Mouse (Mus musculus) forebrain, embryonic 12.5 days (tissue): Measurements from ENCODE around the gene BC005561. TPM values are rescaled to one million over a fixed set of nuclear protein-coding genes. Genes with fewer than 3 reads are reported as not detected.
"Not testable (repeated sequence)": the region's sequence is repeated elsewhere in the genome, so short reads cannot be mapped to it uniquely, and the experiment has no call there.

Experiments used
- ATAC-seq: fragments of 200-750 bp; cut with Nextera tagmentation; 2 replicates; pipeline ENCODE4 v1.8.0; 2017; ENCODE audit warnings: moderate TSS enrichment; ENCODE audit not compliant: low FRiP score
- H3K27ac ChIP-seq: fragments of 300-500 bp; sonication (generic); 2 replicates; pipeline ENCODE4 v1.5.1; 2016; ENCODE audit warnings: mild to moderate bottlenecking
- H3K27me3 ChIP-seq: fragments of 300-500 bp; sonication (generic); 2 replicates; pipeline ENCODE4 v1.6.1; 2016; ENCODE audit warnings: mild to moderate bottlenecking
- H3K36me3 ChIP-seq: fragments of 300-500 bp; sonication (generic); replicated peaks from 2 replicates; pipeline ENCODE4 v1.6.1; 2016; ENCODE audit warnings: mild to moderate bottlenecking
- H3K4me1 ChIP-seq: fragments of 300-500 bp; sonication (generic); 2 replicates; pipeline ENCODE4 v1.6.1; 2016
- H3K4me2 ChIP-seq: fragments of 300-500 bp; sonication (generic); 2 replicates; pipeline ENCODE4 v1.6.1; 2016; ENCODE audit warnings: mild to moderate bottlenecking, moderate library complexity
- H3K4me3 ChIP-seq: fragments of 300-500 bp; sonication (generic); replicated peaks from 2 replicates; pipeline ENCODE4 v1.5.1; 2016; ENCODE audit warnings: mild to moderate bottlenecking
- H3K9ac ChIP-seq: fragments of 300-500 bp; sonication (generic); 2 replicates; pipeline ENCODE4 v1.6.1; 2016; ENCODE audit warnings: mild to moderate bottlenecking
- H3K9me3 ChIP-seq: fragments of 300-500 bp; sonication (generic); 2 replicates; pipeline ENCODE4 v1.6.1; 2016
- WGBS: fragments of 180-500 bp; shearing (Covaris S2); methylation state at CpG from one replicate; pipeline ENCODE4 v1.1.7; 2016; 5-methylcytosine and 5-hydroxymethylcytosine counted together
- polyA plus RNA-seq: library from polyadenylated mRNA; unstranded; fragments of >200 nt; fragmentation: Nextera tagmentation; extraction: Ambion mirVana; gene quantifications from 2 replicates; pipeline ENCODE4 v1.2.1, GENCODE M21; 2016

The BC005561 gene
- polyA plus RNA-seq, 1 experiment from 2014 or later = 17.2 TPM

DNA sequence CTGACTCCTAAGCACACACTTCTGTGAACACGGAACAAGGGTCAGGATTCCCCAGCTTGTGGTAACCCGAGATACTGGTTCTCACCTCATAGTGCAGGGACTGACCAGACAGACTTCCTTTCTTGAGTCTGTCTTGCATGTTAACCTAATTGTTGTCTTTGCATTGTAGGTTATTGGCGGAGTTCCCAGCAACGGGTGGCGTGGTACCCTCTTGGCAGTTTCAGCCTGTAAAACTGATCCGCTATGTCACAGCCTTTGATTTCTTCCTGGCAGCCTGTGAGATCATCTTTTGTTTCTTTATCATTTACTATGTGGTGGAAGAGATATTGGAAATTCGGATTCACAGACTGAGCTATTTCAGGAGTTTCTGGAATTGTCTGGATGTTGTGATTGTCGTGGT is 25.3 kb upstream of the BC005561 start:
- H3K9ac ChIP-seq = no peak overlapping the region
- H3K27me3 ChIP-seq = no peaks in the 10 kb centered on the region
- ATAC-seq = no peak
- H3K27ac ChIP-seq = no peak overlapping the region
- H3K4me2 ChIP-seq = no peak overlapping the region
- no peaks in the 10 kb centered on the region for H3K9me3 ChIP-seq
- WGBS = 82% methylated on average over 8 of the region's 8 CpGs
- peaks cover 70% of the 10 kb centered on the region for H3K36me3 ChIP-seq
- H3K4me3 ChIP-seq = no peak overlapping the region
- H3K4me1 ChIP-seq = no peaks in the 10 kb centered on the region

DNA sequence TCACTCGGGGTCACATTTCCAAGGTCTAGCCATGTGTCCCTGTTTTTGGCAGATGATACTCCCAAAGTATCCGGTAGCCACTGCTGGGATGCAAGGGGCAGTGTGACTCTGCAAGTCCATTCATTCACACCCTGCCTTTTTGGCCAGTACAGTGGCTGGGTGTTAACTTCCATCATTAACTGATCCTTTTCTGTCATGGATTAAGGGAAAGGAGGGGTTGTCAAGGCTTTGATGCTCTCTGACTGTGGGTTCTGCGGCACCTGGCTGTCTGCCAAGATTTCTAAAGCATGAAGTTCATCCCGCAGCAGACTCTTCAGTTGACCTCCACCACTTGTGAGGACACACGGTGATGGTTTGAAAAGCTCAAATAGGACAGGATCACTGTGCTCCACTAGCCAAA is 16.6 kb upstream of the BC005561 start:
- Histone ChIP-seq H3K27me3 (no peaks in the 10 kb centered on the region), H3K36me3 (peaks cover 69% of the 10 kb centered on the region), H3K4me3 (no peak overlapping the region), H3K4me1 (no peaks in the 10 kb centered on the region), H3K4me2 (no peak overlapping the region), H3K27ac (no peak overlapping the region), H3K9ac (no peak overlapping the region), H3K9me3 (no peaks in the 10 kb centered on the region)
- ATAC-seq = no peak
- 81% methylated on average over 5 of the region's 5 CpGs for WGBS

DNA sequence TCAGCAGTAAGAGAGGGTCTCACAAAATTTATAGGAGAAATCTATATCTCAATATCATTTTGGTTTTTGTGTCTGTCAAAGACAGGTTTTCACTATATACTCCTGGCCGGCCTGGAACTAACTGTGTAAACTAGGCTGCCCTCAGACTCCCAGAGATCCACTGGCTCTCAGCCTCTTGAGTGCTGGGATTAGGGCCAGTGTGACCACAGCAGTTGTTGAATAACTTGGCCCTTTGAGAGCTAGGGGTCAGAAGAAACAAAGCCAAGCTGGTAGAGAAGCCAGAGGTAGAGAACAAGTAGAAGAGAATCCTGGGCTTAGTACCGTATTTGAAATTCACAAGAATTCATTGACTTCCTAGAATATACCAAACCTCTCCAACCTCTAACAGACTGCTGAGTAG is 3.3 kb upstream of the BC005561 start:
- WGBS = 72% methylated on average over 2 of the region's 2 CpGs
- no peak overlapping the region for H3K4me3 ChIP-seq
- no peak overlapping the region for H3K4me2 ChIP-seq
- H3K9me3 ChIP-seq = no peaks in the 10 kb centered on the region
- ATAC-seq = no peak
- no peak overlapping the region for H3K9ac ChIP-seq
- peaks cover 10% of the 10 kb centered on the region for H3K4me1 ChIP-seq
- H3K36me3 ChIP-seq = peaks cover 28% of the 10 kb centered on the region
- H3K27ac ChIP-seq = no peak overlapping the region
- no peaks in the 10 kb centered on the region for H3K27me3 ChIP-seq

DNA sequence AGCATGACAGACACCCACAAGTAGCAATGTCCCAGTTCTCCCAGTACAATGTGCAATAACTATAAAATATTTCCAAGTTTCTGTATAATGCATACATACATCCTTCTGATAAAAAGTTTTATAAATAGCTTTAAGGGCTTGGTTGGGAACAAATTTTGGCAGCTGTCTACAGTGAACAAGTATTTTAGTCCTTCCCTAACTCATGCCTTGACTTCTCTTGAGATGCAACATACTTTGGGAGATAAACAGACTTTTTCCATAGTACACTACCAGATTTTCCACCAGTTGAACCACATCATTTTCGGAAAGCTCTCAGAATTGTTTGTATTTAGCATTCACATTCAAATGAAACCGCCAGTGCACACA is 340 bp upstream of the BC005561 start:
- H3K4me2 ChIP-seq = peak overlapping the region; percentile 67
- no peak overlapping the region; the same call in 1 of the 2 replicates for H3K9ac ChIP-seq
- peaks cover 26% of the 10 kb centered on the region for H3K36me3 ChIP-seq
- H3K27me3 ChIP-seq = no peaks in the 10 kb centered on the region
- peak; percentile 52 for ATAC-seq
- 1% methylated on average over 2 of the region's 2 CpGs for WGBS
- H3K27ac ChIP-seq = peak overlapping the region; percentile 90
- peaks cover 5% of the 10 kb centered on the region; the same call in 1 of the 2 replicates for H3K9me3 ChIP-seq
- H3K4me1 ChIP-seq = peaks cover 10% of the 10 kb centered on the region
- peak overlapping the region; percentile 82 for H3K4me3 ChIP-seq

DNA sequence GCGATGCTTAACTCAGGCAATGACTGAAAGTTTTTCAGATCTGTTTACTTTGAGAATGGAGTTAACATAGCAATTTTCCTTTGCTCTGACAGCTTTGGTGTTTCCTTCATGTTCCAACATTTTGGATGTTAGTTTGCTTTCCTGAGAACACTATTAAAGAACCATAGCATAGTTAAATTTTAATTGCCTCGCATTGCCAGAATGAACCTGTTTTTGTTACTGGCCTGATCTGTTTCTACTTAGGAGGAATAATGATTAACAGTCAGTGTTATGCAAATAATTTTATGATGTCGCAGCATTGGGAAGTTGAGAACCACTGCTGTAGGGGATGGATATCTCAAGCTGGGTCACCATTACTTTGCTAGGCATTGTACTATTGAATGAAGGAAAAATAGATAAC is 3.1 kb downstream of the BC005561 start:
- ATAC-seq = no peak
- H3K4me2 ChIP-seq = no peak overlapping the region
- no peak overlapping the region for H3K9ac ChIP-seq
- H3K27ac ChIP-seq = no peak overlapping the region
- H3K36me3 ChIP-seq = peaks cover 40% of the 10 kb centered on the region
- peaks cover 10% of the 10 kb centered on the region for H3K4me1 ChIP-seq
- H3K4me3 ChIP-seq = no peak overlapping the region
- WGBS = 96% methylated on average over 3 of the region's 3 CpGs
- no peaks in the 10 kb centered on the region for H3K27me3 ChIP-seq
- peaks cover 29% of the 10 kb centered on the region; the same call in 1 of the 2 replicates for H3K9me3 ChIP-seq

DNA sequence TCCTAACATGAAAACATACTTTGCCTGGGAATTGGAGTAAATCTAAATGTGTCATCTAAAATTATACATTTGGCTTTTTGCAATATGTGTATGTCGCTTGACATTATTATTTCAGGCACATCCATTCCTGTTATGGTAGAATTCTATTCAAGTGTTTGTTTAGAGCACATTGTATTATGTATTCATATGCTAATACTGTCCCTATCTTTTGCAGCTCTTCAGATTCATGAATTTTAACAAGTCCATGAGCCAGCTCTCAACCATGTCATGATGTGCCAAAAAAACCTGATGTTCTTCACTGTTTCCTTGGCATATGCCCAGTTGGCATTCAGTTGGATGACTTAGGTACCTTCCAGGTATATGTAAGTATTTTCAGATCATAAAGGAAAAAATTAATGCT is 30.5 kb downstream of the BC005561 start:
- H3K4me3 ChIP-seq = no peak overlapping the region
- no peak overlapping the region for H3K9ac ChIP-seq
- H3K27me3 ChIP-seq = no peaks in the 10 kb centered on the region
- ATAC-seq = no peak
- 0 out of 2 replicates have a peak, but pooled peaks cover 2% of the 10 kb centered on the region for H3K4me1 ChIP-seq
- no peaks in the 10 kb centered on the region for H3K9me3 ChIP-seq
- H3K27ac ChIP-seq = no peak overlapping the region
- peaks cover 66% of the 10 kb centered on the region for H3K36me3 ChIP-seq
- H3K4me2 ChIP-seq = no peak overlapping the region
- 77% methylated on average over 1 of the region's 1 CpGs for WGBS

DNA sequence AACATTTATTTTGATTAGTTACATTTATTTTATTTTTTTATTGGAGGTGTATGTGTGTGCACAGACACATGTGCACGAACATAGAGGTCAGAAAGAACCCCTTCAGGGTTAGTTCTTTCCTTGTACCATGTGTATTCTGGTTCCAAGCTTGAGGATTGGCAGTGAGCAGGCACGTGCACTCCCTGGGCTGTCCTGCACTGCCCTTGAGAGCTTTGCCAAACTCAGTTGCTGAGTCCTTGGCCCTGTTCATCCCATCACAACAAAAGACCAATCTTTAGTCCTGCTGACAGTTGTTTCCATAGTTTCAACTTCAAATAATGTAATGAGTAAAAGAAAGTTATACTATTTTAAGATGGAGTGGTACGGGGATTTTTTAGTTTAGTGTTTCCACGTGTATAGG is 31.2 kb downstream of the BC005561 start:
- no peak for ATAC-seq
- WGBS = 92% methylated on average over 4 of the region's 4 CpGs
- Histone ChIP-seq H3K4me1 (0 out of 2 replicates have a peak, but pooled peaks cover 2% of the 10 kb centered on the region), H3K27ac (no peak overlapping the region), H3K27me3 (no peaks in the 10 kb centered on the region), H3K9ac (no peak overlapping the region), H3K4me3 (no peak overlapping the region), H3K4me2 (no peak overlapping the region), H3K36me3 (peaks cover 72% of the 10 kb centered on the region), H3K9me3 (no peaks in the 10 kb centered on the region)

DNA sequence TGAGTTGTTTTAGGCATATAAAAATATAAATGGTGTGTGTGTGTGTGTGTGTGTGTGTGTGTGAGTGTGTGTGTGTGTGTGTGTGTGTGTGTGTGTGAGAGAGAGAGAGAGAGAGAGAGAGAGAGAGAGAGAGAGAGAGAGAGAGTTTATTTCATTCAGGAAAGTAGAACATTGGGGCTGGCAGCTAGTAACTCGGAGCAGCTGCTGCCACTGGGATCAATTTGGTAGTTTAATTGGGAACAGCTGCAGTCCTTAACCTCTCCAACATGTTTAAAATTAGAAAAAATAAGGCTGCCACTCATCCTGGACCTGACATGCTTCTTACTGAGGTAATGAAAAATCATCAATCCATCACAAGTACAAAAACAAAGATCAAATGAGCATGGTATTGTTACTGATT is 59.9 kb downstream of the BC005561 start:
- WGBS = 67% methylated on average over 1 of the region's 1 CpGs
- not testable (repeated sequence) for ATAC-seq, H3K9me3 ChIP-seq

DNA sequence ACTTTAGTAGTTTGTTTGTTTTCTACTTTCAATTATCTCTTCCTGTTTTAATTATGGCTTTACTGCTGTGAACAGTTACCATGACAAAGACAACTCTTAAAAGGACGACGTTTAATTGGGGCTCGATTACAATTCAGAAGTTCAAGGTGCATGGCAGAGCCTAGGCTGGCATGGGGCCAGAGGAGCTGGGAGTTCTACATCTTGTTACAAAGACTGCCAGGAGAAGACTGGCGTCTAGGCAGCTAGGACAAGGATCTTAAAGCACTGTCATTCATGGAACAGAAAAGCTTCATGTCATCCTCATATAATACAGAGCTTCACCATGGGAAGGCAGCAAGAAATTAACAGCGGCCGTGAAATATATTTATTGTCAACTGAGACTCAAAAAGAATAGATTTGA is 62.6 kb downstream of the BC005561 start:
- Histone ChIP-seq H3K9ac (no peak overlapping the region), H3K4me1 (no peaks in the 10 kb centered on the region; the same call in 1 of the 2 replicates), H3K4me2 (peak overlapping the region; percentile 44), H3K4me3 (peak overlapping the region; percentile 60), H3K27ac (no peak overlapping the region), H3K9me3 (peaks cover 15% of the 10 kb centered on the region), H3K36me3 (peaks cover 13% of the 10 kb centered on the region), H3K27me3 (no peaks in the 10 kb centered on the region)
- ATAC-seq = peak; percentile 39; the same call in 1 of the 2 replicates
- WGBS = 43% methylated on average over 6 of the region's 6 CpGs

More for the DNA sequence above, 59.9 kb downstream of the BC005561 start:
- not testable (repeated sequence) for H3K9ac ChIP-seq, H3K27ac ChIP-seq, H3K27me3 ChIP-seq, H3K36me3 ChIP-seq, H3K4me2 ChIP-seq, H3K4me3 ChIP-seq, H3K4me1 ChIP-seq

DNA sequence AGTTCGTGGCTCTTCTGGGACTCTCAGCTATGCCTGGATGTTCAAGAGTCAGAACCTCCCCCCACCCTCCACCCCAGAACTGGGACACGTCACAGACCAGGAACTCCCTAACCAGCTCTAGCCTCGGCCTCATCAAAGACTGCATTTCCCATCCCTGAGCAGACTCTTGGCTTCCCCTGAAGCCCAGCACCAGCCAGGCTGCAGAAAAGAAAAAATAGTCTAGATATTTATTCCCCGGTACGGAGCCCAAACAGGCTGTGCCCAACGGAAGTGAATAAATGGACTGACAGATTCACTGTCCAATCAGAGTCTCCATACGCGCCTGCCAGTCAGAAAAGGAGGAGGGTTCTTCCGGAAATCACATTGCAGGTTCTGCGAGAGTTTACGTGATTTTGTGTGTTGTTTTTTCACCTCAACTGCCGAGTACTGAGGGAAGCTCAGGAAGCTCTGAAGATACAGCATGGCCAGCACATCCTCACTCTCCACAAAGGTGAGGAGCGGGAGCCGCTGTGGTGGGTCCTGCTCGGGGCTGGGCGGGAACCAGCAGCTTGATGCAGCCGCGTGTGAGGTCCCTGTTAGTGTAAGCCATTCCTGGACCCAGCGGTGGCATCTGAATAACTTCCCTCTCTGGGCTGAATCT is 63.2 kb downstream of the BC005561 start:
- 1% methylated on average over 18 of the region's 19 CpGs for WGBS
- H3K4me1 ChIP-seq, H3K27me3 ChIP-seq: not testable (repeated sequence)
- peaks cover 15% of the 10 kb centered on the region for H3K9me3 ChIP-seq
- H3K4me2 ChIP-seq = peak overlapping the region; percentile 52
- peak overlapping the region; percentile 60 for H3K4me3 ChIP-seq
- ATAC-seq = peak; percentile 99
- H3K36me3 ChIP-seq = peaks cover 14% of the 10 kb centered on the region
- H3K27ac ChIP-seq = peak overlapping the region; percentile 78
- H3K9ac ChIP-seq = peak overlapping the region; percentile 69

Other genes starting within 250 kb of the BC005561 start
- gene Ibsp, start 209.2 kb upstream of the BC005561 start, polyA plus RNA-seq = 0.13 TPM in 1 of 2 replicates, not detected in the other
- not detected in 2 replicates for gene Mepe, start 183.0 kb upstream of the BC005561 start, polyA plus RNA-seq
- gene Spp1, start 73.2 kb upstream of the BC005561 start, polyA plus RNA-seq = 2.2 and 3.8 TPM in 2 replicates
- gene Pkd2, start 48.9 kb upstream of the BC005561 start, polyA plus RNA-seq = 12.5 and 14.4 TPM in 2 replicates